Mouse (Mus musculus) inflammation-experienced regulatory T-cells (primary cell): ENCODE results near the gene Gm9767. TPM values are rescaled to one million over a fixed set of nuclear protein-coding genes. Genes with fewer than 3 reads are reported as not detected.

Source experiments
- polyA plus RNA-seq, 2 experiments: library from polyadenylated mRNA; unstranded; fragments of 100-300 nt; shearing (Covaris generic); gene quantifications; one replicate each; pipeline ENCODE4 v1.2.1; 2017

The Gm9767 gene
- polyA plus RNA-seq = 1 to 10 TPM in 1 of 2 experiments, not detected in 1; 1.5 TPM

DNA sequence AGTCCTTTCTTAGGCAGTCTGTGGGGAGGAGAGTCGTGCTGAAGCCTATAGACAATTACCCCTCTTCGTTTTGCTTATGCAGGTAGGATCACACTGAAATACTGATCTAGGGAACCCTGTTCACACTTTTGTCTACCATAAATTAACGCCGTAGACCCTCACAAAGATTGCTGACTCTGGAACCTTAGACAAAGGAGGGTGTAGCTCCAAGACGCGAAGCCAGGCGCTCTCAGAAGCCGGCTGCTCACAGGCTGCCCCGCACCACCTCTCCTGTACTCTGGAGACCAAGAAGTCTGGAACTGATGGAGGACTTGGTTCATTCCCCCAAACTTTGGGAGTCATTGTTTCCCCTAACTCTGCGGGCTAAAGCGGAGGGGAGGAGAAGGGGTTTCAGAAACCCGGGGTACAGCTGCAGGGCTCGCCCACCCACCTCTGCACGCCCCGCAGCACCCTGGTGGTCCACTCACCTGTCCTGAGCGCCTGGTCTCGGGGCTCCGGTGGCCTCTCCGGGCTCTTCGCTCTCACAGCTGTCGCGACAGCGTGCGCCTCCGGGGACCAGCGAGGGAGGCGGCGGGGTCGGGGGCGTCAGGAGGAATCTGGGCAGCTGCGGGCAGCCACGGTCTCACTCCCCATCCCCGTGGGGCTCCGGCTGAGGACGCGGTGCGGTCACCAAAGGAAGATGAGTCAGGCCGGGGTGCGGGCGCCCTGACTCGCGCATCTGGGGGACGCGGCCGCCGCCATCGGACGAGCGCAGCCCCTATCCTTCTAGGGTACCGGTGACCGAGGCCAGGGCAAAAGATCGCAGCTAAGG lies at the start of gene Gm9767:
Gene Gm9767, plus strand, starts transcription at position 585 of the 811 bp plus-strand sequence.

DNA sequence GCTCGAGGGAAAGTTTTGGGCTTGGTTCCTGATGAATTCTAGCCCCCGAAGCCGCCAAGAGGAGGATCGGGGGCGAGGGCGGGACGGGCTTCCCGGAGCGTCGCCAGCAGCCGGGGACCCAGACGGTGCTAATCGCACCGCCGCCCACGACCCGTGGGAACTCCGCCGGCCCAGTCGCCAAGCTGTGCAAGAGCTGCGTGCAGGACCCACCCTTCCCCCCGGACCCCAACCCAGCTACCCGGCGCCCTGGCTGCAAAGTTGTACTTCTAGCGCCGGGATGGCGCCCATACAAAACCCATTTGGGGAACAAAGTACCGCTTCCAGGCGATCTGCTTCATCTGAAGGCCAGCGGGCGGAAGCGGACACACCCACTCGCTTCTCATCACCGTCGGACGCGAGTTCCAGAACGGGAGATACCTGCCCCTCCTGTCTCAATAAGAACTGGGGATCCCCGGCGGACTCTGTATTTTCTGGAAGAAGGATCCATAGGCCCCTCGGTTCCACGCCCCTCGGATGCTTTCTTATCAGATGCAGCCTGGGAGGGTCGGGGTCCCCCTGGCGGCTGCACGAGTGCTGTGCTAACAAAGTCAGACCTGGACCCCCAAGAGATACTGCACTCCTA lies 577 bp downstream of the Gm9767 start, which contains the start of gene Tmem200a:
Gene Tmem200a, minus strand, starts transcription at position 532 of the 622 bp plus-strand sequence.

Other genes starting within 250 kb of the Gm9767 start
- under 1 TPM in 1 of 2 experiments, not detected in 1; 0.17 TPM for gene Tmem200a, start 797 bp downstream of the Gm9767 start, polyA plus RNA-seq
- gene Samd3, start 151.5 kb downstream of the Gm9767 start, polyA plus RNA-seq = 1 to 10 TPM; 1.4 to 7.6 TPM